Mouse (Mus musculus) bone marrow macrophage, adult 2 months (primary cell): Measurements from ENCODE around the gene Gm20403.

Source experiments
- CTCF ChIP-seq: IDR thresholded peaks from 2 replicates; pipeline ENCODE4 v1.5.1; 2012; ENCODE audit warnings: low read depth, mild to moderate bottlenecking, low read length, moderate library complexity
- POLR2A ChIP-seq: IDR thresholded peaks from 2 replicates; pipeline ENCODE4 v1.6.1; 2012; ENCODE audit warnings: mild to moderate bottlenecking, low read depth, low read length, borderline replicate concordance

- TF ChIP-seq CTCF: no peak
- no peak for TF ChIP-seq POLR2A
Observed at GRCm38 (mm10) chr12:55006071-55006470, 19.7 kb upstream of the Gm20403 start.
